Comparison of ENCODE assay signal across 28 mouse cellular contexts in genomic region chr19:61313185-61313584, GRCm38 (mm10). TPM values are rescaled to one million over a fixed set of nuclear protein-coding genes. Genes with fewer than 3 reads are reported as not detected.
DNase-seq lines count a peak whose midpoint lies in the region; ATAC-seq and TF ChIP-seq lines count a peak whose summit lies in the region.
"Not testable (repeated sequence)": the region's sequence is repeated elsewhere in the genome, so short reads cannot be mapped to it uniquely, and the experiment has no call there.
"Had no signal": no experiment of that assay in that cellular context is flagged by ENCODE, and none has a peak within 500 bp of the region (broad histone marks: within the 10 kb centered on the region; RNA-seq: fewer than 3 reads in every experiment).

No protein-coding gene starts in this region.

- H3K4me3 ChIP-seq in E14TG2a.4 (replicated peaks; ENCODE audit: low read length) = peak overlapping the region; percentile 46
- H3K4me3 ChIP-seq in ES-E14 (ENCODE audit: insufficient read depth in 1 of 2, low read depth in 1 of 2, low read length in 2 of 2, poor library complexity in 1 of 2, severe bottlenecking in 1 of 2) = peak overlapping the region; percentile 42 to 46; a peak in 3 of 4 replicates
- H3K4me3 ChIP-seq in forebrain, embryonic 10.5 days = peak overlapping the region; percentile 23; the same call in 1 of the 2 replicates
- not testable (repeated sequence) for H3K4me3 ChIP-seq in heart, embryonic 12.5 days; midbrain, embryonic 10.5 days

- not testable (repeated sequence) for H3K36me3 ChIP-seq in E14TG2a.4 (ENCODE audit: insufficient read depth, low read length); ES-E14 (ENCODE audit: control insufficient read depth, insufficient read depth, low read length, poor library complexity, severe bottlenecking); forebrain, embryonic 10.5 days (replicated peaks); heart, embryonic 12.5 days; midbrain, embryonic 10.5 days

- not testable (repeated sequence) for DNase-seq in ES-E14 (ENCODE audit: low read depth, low spot score)
- peak; percentile 1 for DNase-seq in brain, embryonic 14.5 days (ENCODE audit: low read depth)
- DNase-seq in forebrain, embryonic 10.5 days (ENCODE audit: extremely low spot score, low spot score) = peak; percentile 14
- DNase-seq in midbrain, embryonic 10.5 days (ENCODE audit: low spot score) = peak; percentile 10

- H3K27me3 ChIP-seq in E14TG2a.4 (ENCODE audit: insufficient read depth, low read length); forebrain, embryonic 10.5 days (ENCODE audit: poor library complexity, severe bottlenecking); heart, embryonic 12.5 days (replicated peaks); midbrain, embryonic 10.5 days (ENCODE audit: low read depth, poor library complexity, severe bottlenecking): not testable (repeated sequence)

- 0 out of 2 replicates have a peak overlapping the region, but pooled peaks have one; percentile 6 for H3K4me2 ChIP-seq in heart, embryonic 12.5 days

- in situ Hi-C loops in ES-E14 (cut with MboI; ENCODE audit: low sequenced_read_pairs in 2 of 2, unreplicated experiment in 2 of 2) = not testable (repeated sequence)

- peaks cover 39% of the 10 kb centered on the region for H3K9me3 ChIP-seq in E14TG2a.4 (ENCODE audit: low read length)
- H3K9me3 ChIP-seq in ES-E14 (ENCODE audit: control insufficient read depth, insufficient read depth, low read depth, low read length); forebrain, embryonic 10.5 days; heart, embryonic 12.5 days (replicated peaks); midbrain, embryonic 10.5 days (replicated peaks): not testable (repeated sequence)

- 24% methylated on average over 11 of the region's 11 CpGs for WGBS in forebrain, embryonic 10.5 days
- 39% methylated on average over 11 of the region's 11 CpGs for WGBS in heart, embryonic 12.5 days
- WGBS in midbrain, embryonic 10.5 days = 27% methylated on average over 11 of the region's 11 CpGs

- not testable (repeated sequence) for H3K4me1 ChIP-seq in E14TG2a.4 (replicated peaks; ENCODE audit: low read depth, low read length); ES-E14 (ENCODE audit: control insufficient read depth in 2 of 2, insufficient read depth in 2 of 2, low read length in 2 of 2, poor library complexity in 1 of 2); forebrain, embryonic 10.5 days; heart, embryonic 12.5 days (replicated peaks); midbrain, embryonic 10.5 days

- peak overlapping the region; percentile 34; the same call in 1 of the 2 replicates for H3K27ac ChIP-seq in ES-E14 (ENCODE audit: insufficient read depth, low read depth, low read length, poor library complexity, severe bottlenecking)
- H3K27ac ChIP-seq in forebrain, embryonic 10.5 days; heart, embryonic 12.5 days (ENCODE audit: poor library complexity, severe bottlenecking); midbrain, embryonic 10.5 days (replicated peaks): not testable (repeated sequence)

- ATAC-seq in heart, embryonic 12.5 days (ENCODE audit: insufficient number of reproducible peaks, low FRiP score) = not testable (repeated sequence)

- peak overlapping the region; percentile 49; the same call in 1 of the 2 replicates for H3K9ac ChIP-seq in ES-E14 (ENCODE audit: insufficient read depth, low read depth, low read length, poor library complexity, severe bottlenecking)
- H3K9ac ChIP-seq in heart, embryonic 12.5 days = not testable (repeated sequence)

- TF ChIP-seq POLR2A in brain, embryonic 14.5 days (IDR thresholded peaks at IDR 0.05; ENCODE audit: borderline replicate concordance, extremely low read depth, insufficient read depth, insufficient read length, poor library complexity, severe bottlenecking) = not testable (repeated sequence)

- not testable (repeated sequence) for TF ChIP-seq CTCF in E14TG2a.4 (conservative IDR thresholded peaks at IDR 0.05; ENCODE audit: low read length); brain, embryonic 14.5 days (IDR thresholded peaks at IDR 0.05; ENCODE audit: borderline replicate concordance, extremely low read depth, insufficient read depth, insufficient read length)

RNA-seq across cellular contexts. Expression of gene Gm21060, which starts 16.3 kb away (rescaled TPM):
- 13.5 TPM in 1 of 2 replicates, not detected in the other for total RNA-seq in ES-E14 (2012; rRNA removed)
- polyA plus RNA-seq in brain, embryonic 14.5 days (2012; rRNA removed) = not detected in 2 replicates
- polyA plus RNA-seq in forebrain, embryonic 10.5 days (2016; fragmentation: Nextera tagmentation; extraction: Ambion mirVana) = not detected in 2 replicates
- polyA plus RNA-seq in heart, embryonic 12.5 days (2016; fragmentation: Nextera tagmentation; extraction: Ambion mirVana) = not detected in 2 replicates
- polyA plus RNA-seq in midbrain, embryonic 10.5 days (2016; fragmentation: Nextera tagmentation; extraction: Ambion mirVana) = not detected in 2 replicates
- total RNA-seq: adrenal gland, adult 2 months; adrenal gland, postnatal 14 days; adrenal gland, postnatal 4 days; gastrocnemius, adult 18-20 months; gastrocnemius, postnatal 10 days; gastrocnemius, postnatal 36 days; granulocyte monocyte progenitor cell, adult 5-6 weeks; heart, adult 8-10 months; heart, postnatal 10 days; heart, postnatal 36 days had no signal
- polyA plus RNA-seq: adrenal gland, adult 2 months; cortical plate, adult 2 months; embryonic facial prominence, embryonic 12.5 days; embryonic facial prominence, embryonic 15.5 days; forebrain, embryonic 13.5 days; forebrain, embryonic 16.5 days; heart, embryonic 11.5 days; heart, embryonic 15.5 days; hindbrain, embryonic 10.5 days; hindbrain, embryonic 13.5 days; hindbrain, embryonic 16.5 days; inflammation-experienced regulatory T-cells, adult 6 months; intestine, embryonic 16.5 days had no signal
